7 mouse cellular contexts compared by ENCODE assay signal in the genomic region with DNA sequence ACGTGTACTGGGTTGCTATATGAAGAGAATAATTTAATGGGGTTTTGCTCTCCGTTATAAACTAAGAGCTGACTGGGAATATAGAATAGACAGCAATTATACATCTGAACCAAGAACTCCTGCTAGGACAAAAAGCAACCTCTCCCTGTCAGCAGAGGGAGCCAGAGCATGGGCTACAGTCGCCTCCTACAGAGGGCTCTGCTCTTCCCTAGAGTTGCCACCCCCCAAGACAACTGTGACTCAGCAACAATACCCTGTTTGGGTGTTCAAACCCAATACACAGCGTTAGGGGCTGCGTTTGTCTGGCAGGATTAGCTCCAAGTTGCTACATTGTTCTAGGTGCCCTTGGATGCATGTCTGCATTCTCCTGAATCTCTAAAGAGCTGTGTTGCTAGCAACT. TPM values are rescaled to one million over a fixed set of nuclear protein-coding genes. Genes with fewer than 3 reads are reported as not detected.
DNase-seq lines count a peak whose midpoint lies in the region; ATAC-seq and TF ChIP-seq lines count a peak whose summit lies in the region.

No protein-coding gene starts in this region.

- no peak overlapping the region for H3K4me2 ChIP-seq in forebrain, embryonic 15.5 days (replicated peaks)

- H3K9me3 ChIP-seq in forebrain, embryonic 15.5 days = no peaks in the 10 kb centered on the region

- H3K36me3 ChIP-seq in forebrain, embryonic 15.5 days = no peaks in the 10 kb centered on the region

- no peak overlapping the region for H3K4me3 ChIP-seq in bone marrow macrophage, adult 2 months (ENCODE audit: insufficient read depth, low read length)
- no peak overlapping the region for H3K4me3 ChIP-seq in forebrain, embryonic 15.5 days

- peak; percentile 60 for DNase-seq in urinary bladder, postnatal 14 days (ENCODE audit: low spot score)
- no peak for DNase-seq in urinary bladder, postnatal 10 days (ENCODE audit: low spot score)
- peak; percentile 56 for DNase-seq in left cerebral cortex, adult 11 months (ENCODE audit: low spot score)
- peak; percentile 52 to 71 for DNase-seq in lung, postnatal 4 days
- DNase-seq in right cerebral cortex, postnatal 10 days (ENCODE audit: low spot score in 2 of 2) = peak; percentile 77 to 79

- no peaks in the 10 kb centered on the region for H3K27me3 ChIP-seq in forebrain, embryonic 15.5 days

- H3K4me1 ChIP-seq in bone marrow macrophage, adult 2 months (ENCODE audit: control insufficient read depth, insufficient read depth, low read length) = peaks cover 21% of the 10 kb centered on the region
- peaks cover 45% of the 10 kb centered on the region for H3K4me1 ChIP-seq in forebrain, embryonic 15.5 days

- TF ChIP-seq POLR2A in bone marrow macrophage, adult 2 months (IDR thresholded peaks at IDR 0.05; ENCODE audit: borderline replicate concordance, low read depth, low read length) = no peak

- WGBS in forebrain, embryonic 15.5 days = 11% methylated on average over 5 of the region's 5 CpGs

- no peak overlapping the region for H3K27ac ChIP-seq in bone marrow macrophage, adult 2 months (ENCODE audit: insufficient read depth, low read depth, low read length)
- peak overlapping the region; percentile 98 for H3K27ac ChIP-seq in forebrain, embryonic 15.5 days (replicated peaks)

- no peak overlapping the region for H3K9ac ChIP-seq in forebrain, embryonic 15.5 days (replicated peaks)

- no peak for ATAC-seq in forebrain, embryonic 15.5 days (replicated peaks)

- TF ChIP-seq CTCF in bone marrow macrophage, adult 2 months (IDR thresholded peaks at IDR 0.05; ENCODE audit: low read depth, low read length) = peak; percentile 75

RNA-seq across cellular contexts. Expression of gene Bcar3, which starts 1.6 kb away (rescaled TPM):
- polyA plus RNA-seq in bone marrow macrophage, adult 2 months (2012; ENCODE audit: insufficient read depth, insufficient read length, missing spikeins) = 6.8 and 9.8 TPM in 2 replicates
- polyA plus RNA-seq in forebrain, embryonic 15.5 days (2015; fragmentation: Nextera tagmentation; extraction: Ambion mirVana) = 5.0 and 6.1 TPM in 2 replicates

RNA-seq across cellular contexts. Expression of gene Dnttip2, which starts 21.3 kb away (rescaled TPM):
- polyA plus RNA-seq in bone marrow macrophage, adult 2 months (2012; ENCODE audit: insufficient read depth, insufficient read length, missing spikeins) = 43.5 and 45.8 TPM in 2 replicates
- polyA plus RNA-seq in forebrain, embryonic 15.5 days (2015; fragmentation: Nextera tagmentation; extraction: Ambion mirVana) = 51.9 and 59.9 TPM in 2 replicates

RNA-seq across cellular contexts. Expression of gene Gclm, which starts 50.2 kb away (rescaled TPM):
- 305 and 316 TPM in 2 replicates for polyA plus RNA-seq in bone marrow macrophage, adult 2 months (2012; ENCODE audit: insufficient read depth, insufficient read length, missing spikeins)
- polyA plus RNA-seq in forebrain, embryonic 15.5 days (2015; fragmentation: Nextera tagmentation; extraction: Ambion mirVana) = 52.6 and 57.4 TPM in 2 replicates
